Mouse (Mus musculus) left cerebral cortex, adult 8-10 months (tissue): ENCODE measurements around the gene Syncrip. TPM values are rescaled to one million over a fixed set of nuclear protein-coding genes. Genes with fewer than 3 reads are reported as not detected.

Experiments used
- total RNA-seq, 4 experiments: library from RNA; stranded (reverse); gene quantifications; 2 replicates each; pipeline ENCODE4 v1.2.4; 2022

Syncrip gene
- total RNA-seq, 4 experiments from 2014 or later: 60.8 to 67.3 (median 62.1) TPM

Other genes with a start within 250 kb of the Syncrip start
- gene Nt5e, start 155.4 kb downstream of the Syncrip start, total RNA-seq: 1 to 10 TPM; 4.7 to 6.5 (median 5.6) TPM
- gene Snx14, start 43.6 kb downstream of the Syncrip start, total RNA-seq: 10 to 100 TPM; 49.4 to 57.4 (median 53.1) TPM
- not detected for gene Gm20537, start 26.0 kb downstream of the Syncrip start, total RNA-seq
- gene Zfp949, start 65.4 kb upstream of the Syncrip start, total RNA-seq: 10 to 100 TPM; 23.3 to 30.1 (median 28.9) TPM
- 1 to 10 TPM in 3 of 4 experiments, under 1 TPM in 1; 0.89 to 2.7 (median 1.6) TPM for gene Trim43a, start 98.3 kb upstream of the Syncrip start, total RNA-seq
- 10 to 100 TPM; 24.7 to 38.2 (median 27.9) TPM for gene Mthfsl, start 237.7 kb upstream of the Syncrip start, total RNA-seq
- gene Bcl2a1d, start 249.3 kb upstream of the Syncrip start, total RNA-seq: 1 to 10 TPM in 2 of 4 experiments, under 1 TPM in 1, not detected in 1; 0.59 to 1.3 (median 1.1) TPM